Mouse (Mus musculus): ENCODE measurements around the gene Tmem41b. TPM values are rescaled to one million over a fixed set of nuclear protein-coding genes. Genes with fewer than 3 reads are reported as not detected.

Gene Tmem41b
- total and polyA plus RNA-seq, 3 experiments = 22.7 to 105 (median 68.5) TPM

DNA sequence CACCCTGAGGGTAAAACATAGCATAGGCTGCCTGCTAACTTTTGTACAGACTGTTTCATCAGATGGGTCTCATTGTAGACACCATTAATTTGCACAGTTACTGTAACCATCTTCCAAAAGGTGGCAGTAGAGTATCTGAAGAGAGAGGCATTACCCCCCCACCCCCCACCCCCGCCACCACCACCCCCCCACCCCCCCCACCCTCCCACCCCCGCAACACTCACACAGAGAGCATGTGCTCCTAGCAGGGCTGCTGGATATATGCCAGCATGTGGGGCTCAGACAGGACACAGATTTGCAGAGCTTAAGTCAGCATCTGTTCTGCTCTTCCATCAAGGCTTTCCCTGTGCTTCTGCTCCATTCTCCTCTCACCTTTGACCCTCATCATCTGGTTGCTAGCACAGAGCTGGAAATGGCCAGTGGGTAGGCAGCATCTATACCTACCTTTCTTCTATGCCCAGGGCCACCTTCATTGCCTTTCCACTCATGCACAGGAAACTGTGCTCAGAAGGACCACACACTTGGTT is 17.7 kb downstream of the Tmem41b start:
- no peak for DNase-seq (ENCODE audit: low spot score)
- Histone ChIP-seq H3K36me3 (replicated peaks) (peaks cover 13% of the 10 kb centered on the region), H3K4me3 (ENCODE audit: low read depth, low read length) (no peak overlapping the region), H3K9me3 (replicated peaks) (0 out of 2 replicates have a peak, but pooled peaks cover 2% of the 10 kb centered on the region), H3K27me3 (ENCODE audit: insufficient read depth, low read length) (no peaks in the 10 kb centered on the region), H3K4me1 (ENCODE audit: insufficient read depth, low read depth, low read length) (peaks cover 19% of the 10 kb centered on the region)
- TF ChIP-seq GATA1 (IDR thresholded peaks at IDR 0.05; ENCODE audit: borderline replicate concordance, low read length) (no peak), TAL1 (conservative IDR thresholded peaks at IDR 0.05; ENCODE audit: low read depth, low read length) (no peak), CTCF (IDR thresholded peaks at IDR 0.05; ENCODE audit: low read depth, low read length) (no peak), POLR2AphosphoS5 (IDR thresholded peaks at IDR 0.05; ENCODE audit: insufficient replicate concordance, low read depth, low read length) (no peak)
- ATAC-seq (ENCODE audit: extremely low read depth, insufficient number of reproducible peaks, low FRiP score, poor library complexity, severe bottlenecking) = no peak

DNA sequence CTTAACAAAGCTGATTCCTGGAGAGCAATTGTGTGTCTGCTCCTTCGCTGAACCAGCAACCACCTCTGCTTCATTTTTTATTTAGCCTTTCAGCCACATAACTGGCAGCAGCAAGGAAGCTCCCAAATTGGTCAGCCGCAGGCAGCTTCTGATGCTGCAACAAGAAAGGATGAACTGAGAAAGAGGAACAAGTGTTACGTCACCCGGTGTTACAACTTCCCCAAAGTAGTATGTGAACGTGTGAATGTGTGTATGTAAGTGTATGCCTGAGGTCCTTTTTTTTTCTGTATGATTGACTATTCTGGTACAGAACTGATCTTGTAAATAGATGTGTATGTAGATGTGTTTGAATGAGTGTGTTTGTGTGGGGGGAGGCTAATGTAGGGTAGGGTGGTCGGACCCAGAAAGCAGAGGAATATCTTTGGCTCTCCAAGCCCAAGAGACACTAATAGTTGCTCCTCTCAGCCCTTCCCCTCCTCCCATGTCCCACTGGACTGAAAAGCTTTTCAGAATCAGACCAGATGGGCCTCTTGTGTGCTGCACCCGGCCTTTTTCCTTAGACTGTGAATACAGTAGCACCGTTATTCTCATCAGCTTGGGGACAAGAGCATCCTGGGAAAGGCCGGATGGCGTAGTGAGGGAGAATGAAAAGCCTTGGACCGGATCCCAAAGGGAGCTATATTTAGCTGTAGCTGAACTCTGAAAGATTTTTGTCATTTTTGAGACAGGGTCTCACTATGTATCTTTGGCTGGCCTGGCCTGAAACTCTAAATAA is 18.7 kb downstream of the Tmem41b start:
- no peak for DNase-seq (ENCODE audit: low spot score)

DNA sequence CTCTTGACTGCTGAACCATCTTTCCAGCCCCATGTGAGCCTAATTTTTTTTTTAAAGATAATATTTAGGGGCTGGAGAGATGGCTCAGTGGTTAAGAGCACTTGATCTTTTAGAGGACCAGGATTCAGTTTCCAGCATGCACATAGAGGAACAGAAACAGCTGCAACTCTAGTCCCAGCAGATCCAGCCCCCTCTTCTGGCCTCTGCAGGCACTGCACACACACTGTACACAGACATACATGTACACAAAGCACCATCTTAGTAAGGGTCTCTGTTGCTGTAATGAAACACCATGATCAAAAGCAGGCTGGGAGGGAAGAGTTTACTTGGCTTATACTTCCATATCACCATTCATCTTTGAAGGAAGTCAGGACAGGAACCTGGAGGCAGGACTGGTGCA is 21.1 kb downstream of the Tmem41b start:
- H3K36me3 ChIP-seq (replicated peaks) = no peaks in the 10 kb centered on the region
- DNase-seq (ENCODE audit: low spot score) (no peak), ATAC-seq (ENCODE audit: extremely low read depth, insufficient number of reproducible peaks, low FRiP score, poor library complexity, severe bottlenecking) (no peak)
- no peak for TF ChIP-seq POLR2AphosphoS5 (IDR thresholded peaks at IDR 0.05; ENCODE audit: insufficient replicate concordance, low read depth, low read length)
- TF ChIP-seq TAL1 (conservative IDR thresholded peaks at IDR 0.05; ENCODE audit: low read depth, low read length) = no peak
- no peak for TF ChIP-seq GATA2 (IDR thresholded peaks at IDR 0.05; ENCODE audit: borderline replicate concordance, low read depth, low read length)
- no peak for TF ChIP-seq GATA1 (IDR thresholded peaks at IDR 0.05; ENCODE audit: borderline replicate concordance, low read length)
- TF ChIP-seq CTCF (IDR thresholded peaks at IDR 0.05; ENCODE audit: low read depth, low read length) = no peak; the same call in 1 of the 2 replicates
- H3K4me1 ChIP-seq (ENCODE audit: insufficient read depth, low read depth, low read length) = peaks cover 25% of the 10 kb centered on the region
- 0 out of 2 replicates have a peak, but pooled peaks cover 5% of the 10 kb centered on the region for H3K9me3 ChIP-seq (replicated peaks)
- no peak overlapping the region for H3K4me3 ChIP-seq (ENCODE audit: low read depth, low read length)
- no peaks in the 10 kb centered on the region for H3K27me3 ChIP-seq (ENCODE audit: insufficient read depth, low read length)

More for the DNA sequence above, 18.7 kb downstream of the Tmem41b start:
- no peak overlapping the region for H3K4me3 ChIP-seq (ENCODE audit: low read depth, low read length)
- peaks cover 19% of the 10 kb centered on the region for H3K4me1 ChIP-seq (ENCODE audit: insufficient read depth, low read depth, low read length)
- H3K9me3 ChIP-seq (replicated peaks) = 0 out of 2 replicates have a peak, but pooled peaks cover 5% of the 10 kb centered on the region
- TF ChIP-seq CTCF (IDR thresholded peaks at IDR 0.05; ENCODE audit: low read depth, low read length) (no peak), GATA1 (IDR thresholded peaks at IDR 0.05; ENCODE audit: borderline replicate concordance, low read length) (no peak), POLR2AphosphoS5 (IDR thresholded peaks at IDR 0.05; ENCODE audit: insufficient replicate concordance, low read depth, low read length) (no peak), TAL1 (conservative IDR thresholded peaks at IDR 0.05; ENCODE audit: low read depth, low read length) (no peak), GATA2 (IDR thresholded peaks at IDR 0.05; ENCODE audit: borderline replicate concordance, low read depth, low read length) (no peak)
- no peaks in the 10 kb centered on the region for H3K27me3 ChIP-seq (ENCODE audit: insufficient read depth, low read length)
- peaks cover 10% of the 10 kb centered on the region for H3K36me3 ChIP-seq (replicated peaks)
- ATAC-seq (ENCODE audit: extremely low read depth, insufficient number of reproducible peaks, low FRiP score, poor library complexity, severe bottlenecking) = no peak

- 0 out of 2 replicates have a peak, but pooled peaks cover 5% of the 10 kb centered on the region for H3K9me3 ChIP-seq (replicated peaks)
- H3K27me3 ChIP-seq (ENCODE audit: insufficient read depth, low read length) = no peaks in the 10 kb centered on the region
- DNase-seq (ENCODE audit: low spot score) (no peak), ATAC-seq (ENCODE audit: extremely low read depth, insufficient number of reproducible peaks, low FRiP score, poor library complexity, severe bottlenecking) (no peak)
- H3K36me3 ChIP-seq (replicated peaks) = no peaks in the 10 kb centered on the region
- H3K4me1 ChIP-seq (ENCODE audit: insufficient read depth, low read depth, low read length) = peaks cover 29% of the 10 kb centered on the region
- H3K4me3 ChIP-seq (ENCODE audit: low read depth, low read length) = no peak overlapping the region
- no peak for TF ChIP-seq CTCF (IDR thresholded peaks at IDR 0.05; ENCODE audit: low read depth, low read length)
- TF ChIP-seq GATA1 (IDR thresholded peaks at IDR 0.05; ENCODE audit: borderline replicate concordance, low read length) = no peak
These were observed 23.0 kb downstream of the Tmem41b start for GRCm38 (mm10) chr7:109963707-109964106.

DNA sequence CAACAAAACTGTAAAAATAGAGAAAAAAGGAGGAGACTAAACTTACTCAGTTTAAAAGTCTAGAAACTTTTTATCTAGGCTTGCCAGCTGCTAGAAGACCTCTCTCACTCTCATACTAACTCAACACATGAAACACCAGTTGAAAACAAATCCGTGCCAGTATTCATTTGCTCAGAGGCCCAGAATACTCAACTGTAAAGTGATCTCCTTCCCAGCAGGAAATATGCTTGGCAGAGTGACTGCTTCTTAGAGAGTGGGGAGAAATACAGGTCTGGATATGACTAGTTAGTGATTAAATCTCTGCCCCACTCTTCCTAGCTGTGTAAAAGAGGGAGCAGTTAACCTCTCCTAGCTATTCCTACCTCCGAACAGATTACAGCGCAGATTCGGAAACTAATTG is 24.1 kb downstream of the Tmem41b start:
- H3K9me3 ChIP-seq (replicated peaks) = 0 out of 2 replicates have a peak, but pooled peaks cover 5% of the 10 kb centered on the region
- no peak for TF ChIP-seq TAL1 (conservative IDR thresholded peaks at IDR 0.05; ENCODE audit: low read depth, low read length)
- TF ChIP-seq GATA1 (IDR thresholded peaks at IDR 0.05; ENCODE audit: borderline replicate concordance, low read length) = no peak
- TF ChIP-seq GATA2 (IDR thresholded peaks at IDR 0.05; ENCODE audit: borderline replicate concordance, low read depth, low read length) = no peak
- TF ChIP-seq POLR2AphosphoS5 (IDR thresholded peaks at IDR 0.05; ENCODE audit: insufficient replicate concordance, low read depth, low read length) = no peak
- TF ChIP-seq CTCF (IDR thresholded peaks at IDR 0.05; ENCODE audit: low read depth, low read length) = no peak
- ATAC-seq (ENCODE audit: extremely low read depth, insufficient number of reproducible peaks, low FRiP score, poor library complexity, severe bottlenecking) = no peak
- no peaks in the 10 kb centered on the region for H3K36me3 ChIP-seq (replicated peaks)
- no peak for DNase-seq (ENCODE audit: low spot score)
- H3K27me3 ChIP-seq (ENCODE audit: insufficient read depth, low read length) = no peaks in the 10 kb centered on the region
- H3K4me3 ChIP-seq (ENCODE audit: low read depth, low read length) = no peak overlapping the region
- peaks cover 31% of the 10 kb centered on the region for H3K4me1 ChIP-seq (ENCODE audit: insufficient read depth, low read depth, low read length)

- no peak for TF ChIP-seq CTCF (IDR thresholded peaks at IDR 0.05; ENCODE audit: low read depth, low read length)
- no peak for TF ChIP-seq GATA1 (IDR thresholded peaks at IDR 0.05; ENCODE audit: borderline replicate concordance, low read length)
- TF ChIP-seq GATA2 (IDR thresholded peaks at IDR 0.05; ENCODE audit: borderline replicate concordance, low read depth, low read length) = no peak
- TF ChIP-seq TAL1 (conservative IDR thresholded peaks at IDR 0.05; ENCODE audit: low read depth, low read length) = no peak
- no peak for TF ChIP-seq POLR2AphosphoS5 (IDR thresholded peaks at IDR 0.05; ENCODE audit: insufficient replicate concordance, low read depth, low read length)
- H3K9me3 ChIP-seq (replicated peaks) = 0 out of 2 replicates have a peak, but pooled peaks cover 5% of the 10 kb centered on the region
- H3K36me3 ChIP-seq (replicated peaks) = no peaks in the 10 kb centered on the region
- no peaks in the 10 kb centered on the region for H3K27me3 ChIP-seq (ENCODE audit: insufficient read depth, low read length)
- H3K4me3 ChIP-seq (ENCODE audit: low read depth, low read length) = no peak overlapping the region
- no peak for DNase-seq (ENCODE audit: low spot score)
- H3K4me1 ChIP-seq (ENCODE audit: insufficient read depth, low read depth, low read length) = peaks cover 35% of the 10 kb centered on the region
- no peak for ATAC-seq (ENCODE audit: extremely low read depth, insufficient number of reproducible peaks, low FRiP score, poor library complexity, severe bottlenecking)
These were observed 25.2 kb downstream of the Tmem41b start for GRCm38 (mm10) chr7:109961570-109961969.

All from G1E (cell line).